Mouse (Mus musculus): ENCODE data around the gene Cttnbp2nl. TPM values are rescaled to one million over a fixed set of nuclear protein-coding genes. Genes with fewer than 3 reads are reported as not detected.

Cttnbp2nl gene
- total and polyA plus RNA-seq, 3 experiments = 0.08 to 0.49 TPM; not detected in 1

- Histone ChIP-seq H3K27me3 (ENCODE audit: control insufficient read depth in 1 of 2, insufficient read depth in 2 of 2, low read length in 2 of 2) (0 out of 4 replicates have a peak, but pooled peaks cover 0 to 1% of the 10 kb centered on the region in 2 experiments), H3K36me3 (ENCODE audit: control insufficient read depth in 1 of 2, insufficient read depth in 2 of 2, low read length in 2 of 2) (no peaks in the 10 kb centered on the region), H3K4me1 (ENCODE audit: control insufficient read depth in 1 of 2, insufficient read depth in 2 of 2, low read length in 2 of 2) (no peaks in the 10 kb centered on the region), H3K9me3 (replicated peaks; ENCODE audit: insufficient read depth, low read length) (no peaks in the 10 kb centered on the region), H3K4me3 (ENCODE audit: control insufficient read depth in 1 of 2, insufficient read depth in 1 of 2, low read depth in 2 of 2, low read length in 2 of 2) (no peak overlapping the region), H3K79me2 (ENCODE audit: control insufficient read depth, insufficient read depth, low read length, poor library complexity) (no peaks in the 10 kb centered on the region), H3K9ac (ENCODE audit: control insufficient read depth, low read depth, low read length, poor library complexity, severe bottlenecking) (no peak overlapping the region), H3K27ac (ENCODE audit: control insufficient read depth, low read depth, low read length) (no peak overlapping the region)
- no peak for TF ChIP-seq ZC3H11A (IDR thresholded peaks at IDR 0.05; ENCODE audit: low read depth, low read length)
- no peak for TF ChIP-seq SMC3 (IDR thresholded peaks at IDR 0.05; ENCODE audit: low read depth, low read length)
- TF ChIP-seq USF2 (IDR thresholded peaks at IDR 0.05; ENCODE audit: borderline replicate concordance in 1 of 2, insufficient read depth in 1 of 2, low read depth in 1 of 2, low read length in 2 of 2) = no peak
- no peak for TF ChIP-seq ETS1 (IDR thresholded peaks at IDR 0.05; ENCODE audit: low read depth, low read length)
- TF ChIP-seq NRF1 (IDR thresholded peaks at IDR 0.05; ENCODE audit: insufficient read depth, low read depth, low read length, poor library complexity, severe bottlenecking) = no peak
- no peak for TF ChIP-seq ELF1 (IDR thresholded peaks at IDR 0.05; ENCODE audit: low read depth, low read length)
- no peak for TF ChIP-seq ZNF384 (IDR thresholded peaks at IDR 0.05; ENCODE audit: low read depth, low read length)
- no peak for TF ChIP-seq MAFK (IDR thresholded peaks at IDR 0.05; ENCODE audit: borderline replicate concordance, low read depth, low read length)
- TF ChIP-seq POLR2A (IDR thresholded peaks at IDR 0.05; ENCODE audit: control insufficient read depth in 1 of 2, insufficient read depth in 1 of 2, low read depth in 1 of 2, low read length in 2 of 2, poor library complexity in 1 of 2) = no peak
- TF ChIP-seq ZKSCAN1 (IDR thresholded peaks at IDR 0.05; ENCODE audit: low read depth, low read length) = no peak
- TF ChIP-seq E2F4 (IDR thresholded peaks at IDR 0.05; ENCODE audit: borderline replicate concordance, low read depth, low read length) = no peak
- TF ChIP-seq GABPA (IDR thresholded peaks at IDR 0.05; ENCODE audit: low read depth, low read length) = no peak
- no peak for DNase-seq (ENCODE audit: low read depth, low spot score)
Measured at GRCm38 (mm10) chr3:105037240-105037770, 15.6 kb downstream of the Cttnbp2nl start.

GRCm38 (mm10) chr3:105036281-105036847 is 16.6 kb downstream of the Cttnbp2nl start:
- TF ChIP-seq CHD1 (IDR thresholded peaks at IDR 0.05; ENCODE audit: low read depth, low read length) (no peak), UBTF (IDR thresholded peaks at IDR 0.05; ENCODE audit: borderline replicate concordance, insufficient read depth, low read depth, low read length) (no peak), JUND (IDR thresholded peaks at IDR 0.05; ENCODE audit: low read depth, low read length) (no peak), CHD2 (IDR thresholded peaks at IDR 0.05; ENCODE audit: low read length) (no peak), TCF12 (IDR thresholded peaks at IDR 0.05; ENCODE audit: low read depth, low read length) (no peak), KAT2A (conservative IDR thresholded peaks at IDR 0.05; ENCODE audit: low read depth, low read length) (no peak), MEF2A (IDR thresholded peaks at IDR 0.05; ENCODE audit: extremely low read depth, insufficient replicate concordance, low read depth, low read length, poor library complexity, severe bottlenecking) (no peak), ETS1 (IDR thresholded peaks at IDR 0.05; ENCODE audit: low read depth, low read length) (no peak), GATA1 (IDR thresholded peaks at IDR 0.05; ENCODE audit: low read depth, low read length) (no peak), GABPA (IDR thresholded peaks at IDR 0.05; ENCODE audit: low read depth, low read length) (no peak)
- H3K9me3 ChIP-seq (replicated peaks; ENCODE audit: insufficient read depth, low read length) = no peaks in the 10 kb centered on the region
- no peak overlapping the region for H3K27ac ChIP-seq (ENCODE audit: control insufficient read depth, low read depth, low read length)
- H3K27me3 ChIP-seq (ENCODE audit: control insufficient read depth in 1 of 2, insufficient read depth in 2 of 2, low read length in 2 of 2) = 0 out of 4 replicates have a peak, but pooled peaks cover 0 to 1% of the 10 kb centered on the region in 2 experiments
- no peak for DNase-seq (ENCODE audit: low read depth, low spot score)
- H3K9ac ChIP-seq (ENCODE audit: control insufficient read depth, low read depth, low read length, poor library complexity, severe bottlenecking) = no peak overlapping the region
- no peaks in the 10 kb centered on the region for H3K36me3 ChIP-seq (ENCODE audit: control insufficient read depth in 1 of 2, insufficient read depth in 2 of 2, low read length in 2 of 2)
- no peak overlapping the region for H3K4me3 ChIP-seq (ENCODE audit: control insufficient read depth in 1 of 2, insufficient read depth in 1 of 2, low read depth in 2 of 2, low read length in 2 of 2)
- H3K4me1 ChIP-seq (ENCODE audit: control insufficient read depth in 1 of 2, insufficient read depth in 2 of 2, low read length in 2 of 2) = no peaks in the 10 kb centered on the region
- H3K79me2 ChIP-seq (ENCODE audit: control insufficient read depth, insufficient read depth, low read length, poor library complexity) = no peaks in the 10 kb centered on the region
